Mouse (Mus musculus): ENCODE data around the gene Reck. TPM values are rescaled to one million over a fixed set of nuclear protein-coding genes. Genes with fewer than 3 reads are reported as not detected.

The Reck gene
- polyA plus RNA-seq, 1 experiment = not detected

GRCm38 (mm10) chr4:43884196-43884595, 8.9 kb downstream of the Reck start:
- no peak overlapping the region for H3K4me3 ChIP-seq (replicated peaks)
- H3K4me1 ChIP-seq (ENCODE audit: control insufficient read depth) = no peaks in the 10 kb centered on the region
- H3K9me3 ChIP-seq (ENCODE audit: control insufficient read depth, low read length) = no peaks in the 10 kb centered on the region
- no peak for TF ChIP-seq TAL1 (IDR thresholded peaks at IDR 0.05; ENCODE audit: low read length)
- TF ChIP-seq GATA1 (IDR thresholded peaks at IDR 0.05; ENCODE audit: low read length) = no peak
- H3K36me3 ChIP-seq (ENCODE audit: control insufficient read depth) = no peaks in the 10 kb centered on the region
- H3K27me3 ChIP-seq (ENCODE audit: control insufficient read depth) = no peaks in the 10 kb centered on the region; the same call in 1 of the 2 replicates

DNA sequence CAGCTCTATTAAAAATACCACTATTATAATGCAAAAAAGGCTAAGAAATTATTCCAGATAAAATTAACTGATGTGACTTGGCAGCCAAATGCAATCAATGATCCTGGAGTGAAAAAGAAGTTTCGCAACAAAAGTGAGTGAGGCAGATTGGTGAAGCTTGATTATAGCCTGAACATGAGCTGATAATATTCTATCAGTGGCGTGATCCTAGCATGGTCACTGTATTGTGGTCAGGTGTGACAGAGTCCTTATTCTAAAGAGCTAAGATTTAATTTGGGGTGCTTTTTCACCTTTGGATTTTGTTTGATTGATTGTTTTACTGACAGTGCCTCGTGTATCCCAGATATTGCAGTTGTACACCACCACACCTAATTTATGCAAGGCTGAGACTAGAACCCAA, 15.9 kb downstream of the Reck start:
- Histone ChIP-seq H3K36me3 (ENCODE audit: control insufficient read depth) (no peaks in the 10 kb centered on the region), H3K9me3 (ENCODE audit: control insufficient read depth, low read length) (no peaks in the 10 kb centered on the region), H3K27me3 (ENCODE audit: control insufficient read depth) (no peaks in the 10 kb centered on the region), H3K4me3 (replicated peaks) (no peak overlapping the region), H3K4me1 (ENCODE audit: control insufficient read depth) (peaks cover 3% of the 10 kb centered on the region; the same call in 1 of the 2 replicates)
- TF ChIP-seq TAL1 (IDR thresholded peaks at IDR 0.05; ENCODE audit: low read length) (no peak), GATA1 (IDR thresholded peaks at IDR 0.05; ENCODE audit: low read length) (no peak)

GRCm38 (mm10) chr4:43897209-43897608, 21.9 kb downstream of the Reck start:
- H3K36me3 ChIP-seq (ENCODE audit: control insufficient read depth) = no peaks in the 10 kb centered on the region
- H3K9me3 ChIP-seq (ENCODE audit: control insufficient read depth, low read length) = no peaks in the 10 kb centered on the region
- no peak for TF ChIP-seq GATA1 (IDR thresholded peaks at IDR 0.05; ENCODE audit: low read length)
- TF ChIP-seq TAL1 (IDR thresholded peaks at IDR 0.05; ENCODE audit: low read length) = no peak
- H3K27me3 ChIP-seq (ENCODE audit: control insufficient read depth) = no peaks in the 10 kb centered on the region
- H3K4me1 ChIP-seq (ENCODE audit: control insufficient read depth) = peaks cover 3% of the 10 kb centered on the region; the same call in 1 of the 2 replicates
- H3K4me3 ChIP-seq (replicated peaks) = no peak overlapping the region

GRCm38 (mm10) chr4:43899197-43899596, 23.9 kb downstream of the Reck start:
- H3K27me3 ChIP-seq (ENCODE audit: control insufficient read depth) = no peaks in the 10 kb centered on the region
- no peaks in the 10 kb centered on the region for H3K9me3 ChIP-seq (ENCODE audit: control insufficient read depth, low read length)
- TF ChIP-seq GATA1 (IDR thresholded peaks at IDR 0.05; ENCODE audit: low read length) = no peak
- no peak for TF ChIP-seq TAL1 (IDR thresholded peaks at IDR 0.05; ENCODE audit: low read length)
- H3K4me3 ChIP-seq (replicated peaks) = no peak overlapping the region
- H3K36me3 ChIP-seq (ENCODE audit: control insufficient read depth) = no peaks in the 10 kb centered on the region
- H3K4me1 ChIP-seq (ENCODE audit: control insufficient read depth) = no peaks in the 10 kb centered on the region

DNA sequence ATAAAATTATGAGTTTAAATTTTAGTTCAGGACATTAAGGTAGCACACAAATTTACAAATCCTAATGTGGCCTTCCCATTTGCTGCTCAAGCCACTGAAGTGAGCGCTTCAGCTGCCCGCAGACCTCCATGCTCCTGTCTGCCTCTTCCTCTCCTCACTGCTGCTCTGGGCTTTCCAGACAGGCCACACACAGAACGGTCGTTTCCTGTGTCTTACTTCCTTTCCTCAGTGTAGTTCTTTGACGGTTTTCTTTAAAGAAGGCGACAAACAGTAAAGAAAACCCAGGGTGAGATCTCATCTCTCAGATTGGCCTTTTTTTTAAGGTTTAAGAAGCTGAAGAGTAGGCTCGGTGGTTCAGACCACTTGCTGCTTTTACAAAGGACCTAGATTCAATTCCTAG, 28.4 kb downstream of the Reck start:
- TF ChIP-seq GATA1 (IDR thresholded peaks at IDR 0.05; ENCODE audit: low read length) (no peak), TAL1 (IDR thresholded peaks at IDR 0.05; ENCODE audit: low read length) (no peak)
- Histone ChIP-seq H3K9me3 (ENCODE audit: control insufficient read depth, low read length) (no peaks in the 10 kb centered on the region), H3K4me3 (replicated peaks) (no peak overlapping the region), H3K36me3 (ENCODE audit: control insufficient read depth) (no peaks in the 10 kb centered on the region), H3K4me1 (ENCODE audit: control insufficient read depth) (no peaks in the 10 kb centered on the region), H3K27me3 (ENCODE audit: control insufficient read depth) (no peaks in the 10 kb centered on the region)

DNA sequence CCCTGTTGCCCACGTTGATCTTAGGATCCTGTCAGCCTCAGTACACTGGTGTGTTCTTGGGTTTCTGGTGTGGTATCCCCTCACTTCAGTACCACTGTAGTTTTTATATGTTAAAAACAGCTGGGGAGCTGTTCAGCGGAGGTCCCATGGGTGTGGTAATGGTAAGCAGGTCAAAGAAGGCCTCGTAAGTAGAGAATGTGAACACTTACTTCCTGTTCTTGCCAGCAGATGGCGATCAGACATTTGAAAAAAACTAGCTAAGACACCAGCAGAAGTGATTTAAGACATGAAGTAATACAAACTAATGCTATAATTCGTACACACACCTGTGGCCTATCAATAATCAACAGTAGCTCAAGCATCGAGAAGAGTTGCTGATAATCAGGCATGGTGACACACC, 31.1 kb downstream of the Reck start:
- Histone ChIP-seq H3K27me3 (ENCODE audit: control insufficient read depth) (no peaks in the 10 kb centered on the region), H3K36me3 (ENCODE audit: control insufficient read depth) (no peaks in the 10 kb centered on the region), H3K4me3 (replicated peaks) (no peak overlapping the region), H3K4me1 (ENCODE audit: control insufficient read depth) (no peaks in the 10 kb centered on the region), H3K9me3 (ENCODE audit: control insufficient read depth, low read length) (no peaks in the 10 kb centered on the region)
- TF ChIP-seq TAL1 (IDR thresholded peaks at IDR 0.05; ENCODE audit: low read length) = no peak
- TF ChIP-seq GATA1 (IDR thresholded peaks at IDR 0.05; ENCODE audit: low read length) = no peak

GRCm38 (mm10) chr4:43918221-43918620, 42.9 kb downstream of the Reck start:
- TF ChIP-seq GATA1 (IDR thresholded peaks at IDR 0.05; ENCODE audit: low read length) = no peak
- no peak for TF ChIP-seq TAL1 (IDR thresholded peaks at IDR 0.05; ENCODE audit: low read length)
- Histone ChIP-seq H3K4me3 (replicated peaks) (no peak overlapping the region), H3K27me3 (ENCODE audit: control insufficient read depth) (no peaks in the 10 kb centered on the region), H3K4me1 (ENCODE audit: control insufficient read depth) (no peaks in the 10 kb centered on the region), H3K36me3 (ENCODE audit: control insufficient read depth) (no peaks in the 10 kb centered on the region), H3K9me3 (ENCODE audit: control insufficient read depth, low read length) (no peaks in the 10 kb centered on the region)

- Histone ChIP-seq H3K4me3 (replicated peaks) (no peak overlapping the region), H3K36me3 (ENCODE audit: control insufficient read depth) (no peaks in the 10 kb centered on the region), H3K9me3 (ENCODE audit: control insufficient read depth, low read length) (no peaks in the 10 kb centered on the region), H3K4me1 (ENCODE audit: control insufficient read depth) (no peaks in the 10 kb centered on the region), H3K27me3 (ENCODE audit: control insufficient read depth) (no peaks in the 10 kb centered on the region)
- TF ChIP-seq TAL1 (IDR thresholded peaks at IDR 0.05; ENCODE audit: low read length) = no peak
- no peak for TF ChIP-seq GATA1 (IDR thresholded peaks at IDR 0.05; ENCODE audit: low read length)
Observed at GRCm38 (mm10) chr4:43920602-43921001, 45.3 kb downstream of the Reck start.

GRCm38 (mm10) chr4:43925125-43925524, 49.8 kb downstream of the Reck start:
- H3K27me3 ChIP-seq (ENCODE audit: control insufficient read depth) = no peaks in the 10 kb centered on the region
- no peaks in the 10 kb centered on the region for H3K4me1 ChIP-seq (ENCODE audit: control insufficient read depth)
- H3K36me3 ChIP-seq (ENCODE audit: control insufficient read depth) = no peaks in the 10 kb centered on the region
- H3K4me3 ChIP-seq (replicated peaks) = no peak overlapping the region
- 0 out of 2 replicates have a peak, but pooled peaks cover 2% of the 10 kb centered on the region for H3K9me3 ChIP-seq (ENCODE audit: control insufficient read depth, low read length)
- TF ChIP-seq GATA1 (IDR thresholded peaks at IDR 0.05; ENCODE audit: low read length) (no peak), TAL1 (IDR thresholded peaks at IDR 0.05; ENCODE audit: low read length) (no peak)

DNA sequence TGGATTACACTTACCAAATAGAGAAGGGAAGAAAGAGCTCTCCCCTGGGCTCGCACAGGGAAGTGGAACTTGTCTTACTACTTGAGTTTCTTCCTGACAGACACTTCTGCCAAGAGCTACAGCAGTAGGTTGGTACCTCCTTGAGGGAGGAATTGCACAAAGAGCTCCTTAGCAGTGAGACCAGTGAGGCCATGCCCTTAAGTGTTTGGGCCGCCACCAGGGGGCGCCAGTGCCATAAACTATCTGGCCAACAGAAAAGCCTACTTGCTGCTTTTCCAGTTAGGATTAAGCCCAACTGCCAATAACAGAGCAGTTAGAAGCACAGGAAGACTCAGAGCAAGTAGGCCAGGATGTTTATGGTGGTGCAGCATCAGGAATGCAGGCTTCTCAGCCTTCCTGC, 50.4 kb downstream of the Reck start:
- Histone ChIP-seq H3K36me3 (ENCODE audit: control insufficient read depth) (no peaks in the 10 kb centered on the region), H3K4me1 (ENCODE audit: control insufficient read depth) (no peaks in the 10 kb centered on the region), H3K4me3 (replicated peaks) (no peak overlapping the region), H3K27me3 (ENCODE audit: control insufficient read depth) (no peaks in the 10 kb centered on the region), H3K9me3 (ENCODE audit: control insufficient read depth, low read length) (0 out of 2 replicates have a peak, but pooled peaks cover 2% of the 10 kb centered on the region)
- TF ChIP-seq GATA1 (IDR thresholded peaks at IDR 0.05; ENCODE audit: low read length) = no peak

Data from erythroblast, embryonic 14.5 days (primary cell).